Mouse (Mus musculus) limb, embryonic 11.5 days (tissue): ENCODE results near the gene Ccnd1. TPM values are rescaled to one million over a fixed set of nuclear protein-coding genes. Genes with fewer than 3 reads are reported as not detected.
"Not testable (repeated sequence)": the region's sequence is repeated elsewhere in the genome, so short reads cannot be mapped to it uniquely, and the experiment has no call there.

Experiments
- ATAC-seq: fragments of 200-750 bp; cut with Nextera tagmentation; 2 replicates; pipeline ENCODE4 v1.8.0; 2017; ENCODE audit warnings: low read depth; ENCODE audit not compliant: insufficient number of reproducible peaks, low FRiP score, low TSS enrichment
- DNase-seq: peaks from one replicate; pipeline ENCODE4 v3.0.0-alpha.2; 2015; ENCODE audit warnings: low spot score
- H3K27ac ChIP-seq: fragments of 300-500 bp; sonication (generic); replicated peaks from 2 replicates; pipeline ENCODE4 v1.5.1; 2014; ENCODE audit warnings: low read depth, mild to moderate bottlenecking, low read length
- H3K27me3 ChIP-seq: fragments of 300-500 bp; sonication (generic); 2 replicates; pipeline ENCODE4 v1.6.1; 2014; ENCODE audit warnings: mild to moderate bottlenecking, low read length, mixed read lengths; ENCODE audit not compliant: control insufficient read depth, insufficient read depth
- H3K36me3 ChIP-seq: fragments of 300-500 bp; sonication (generic); 2 replicates; pipeline ENCODE4 v1.6.1; 2014; ENCODE audit warnings: mild to moderate bottlenecking, low read length, moderate library complexity, mixed read lengths; ENCODE audit not compliant: control insufficient read depth, insufficient read depth
- H3K4me1 ChIP-seq: fragments of 300-500 bp; sonication (generic); 2 replicates; pipeline ENCODE4 v1.6.1; 2014; ENCODE audit warnings: low read length, mixed read lengths; ENCODE audit not compliant: control insufficient read depth, insufficient read depth
- H3K4me2 ChIP-seq: fragments of 300-500 bp; sonication (generic); 2 replicates; pipeline ENCODE4 v1.6.1; 2014; ENCODE audit warnings: low read depth, mild to moderate bottlenecking, moderate library complexity; ENCODE audit not compliant: severe bottlenecking
- H3K4me3 ChIP-seq: fragments of 300-500 bp; sonication (generic); 2 replicates; pipeline ENCODE4 v1.5.1; 2014; ENCODE audit warnings: low read depth, low read length
- H3K9ac ChIP-seq: fragments of 300-500 bp; sonication (generic); 2 replicates; pipeline ENCODE4 v1.6.1; 2014; ENCODE audit warnings: mild to moderate bottlenecking, low read length
- H3K9me3 ChIP-seq: fragments of 300-500 bp; sonication (generic); 2 replicates; pipeline ENCODE4 v1.6.1; 2016; ENCODE audit warnings: low read length; ENCODE audit not compliant: control insufficient read depth
- WGBS: fragments of 180-500 bp; shearing (Covaris S2); extraction: QIAGEN DNeasy Blood & Tissue Kit; methylation state at CpG from one replicate; pipeline ENCODE4 v1.1.7; 2014; 5-methylcytosine and 5-hydroxymethylcytosine counted together
- polyA plus RNA-seq: library from polyadenylated mRNA; unstranded; fragments of >200 nt; fragmentation: Nextera tagmentation; extraction: Ambion mirVana; gene quantifications from 2 replicates; pipeline ENCODE4 v1.2.1, GENCODE M21; 2014

Ccnd1 gene
- polyA plus RNA-seq, 1 experiment from 2014 or later = 200 TPM

DNA sequence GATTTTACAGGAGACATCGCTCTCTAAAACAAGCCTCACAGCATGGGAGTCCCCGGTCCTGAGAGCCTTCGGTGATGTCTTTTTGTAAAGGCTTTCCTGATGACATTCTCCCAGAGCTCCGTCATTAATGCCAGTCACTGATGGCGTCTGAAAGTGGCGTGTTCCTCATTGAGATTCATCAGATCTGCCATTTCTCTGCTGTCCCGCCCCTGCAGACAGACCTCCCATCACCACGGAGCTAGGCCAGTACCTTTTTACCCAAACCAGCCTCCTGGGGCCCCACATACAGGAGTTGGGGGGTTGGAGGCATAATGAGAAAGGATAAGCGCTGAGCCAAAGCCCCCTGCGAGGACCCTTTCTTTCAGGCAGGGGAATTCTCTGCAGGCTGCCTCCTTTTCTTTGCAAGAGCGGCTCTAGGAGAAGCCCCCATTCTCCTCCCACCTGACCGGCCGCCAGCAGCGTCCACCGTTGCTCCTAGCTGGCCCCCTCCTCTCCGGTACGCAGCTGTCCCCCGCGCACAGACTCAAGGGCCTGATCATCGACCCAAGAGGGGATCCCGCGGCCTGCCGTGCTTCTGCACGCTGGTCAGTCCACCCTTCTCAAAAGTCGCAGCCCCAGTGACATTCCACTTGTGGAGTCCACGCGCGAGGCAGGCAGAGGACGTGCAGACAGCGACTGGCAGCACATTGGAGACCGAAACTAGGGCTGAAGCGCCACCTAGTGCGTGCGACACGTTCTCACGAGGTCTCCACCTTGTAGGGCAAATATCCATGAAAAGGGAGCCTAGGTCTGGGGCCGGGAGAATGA lies 44.2 kb downstream of the Ccnd1 start:
- peak overlapping the region; percentile 60 for H3K4me2 ChIP-seq
- H3K27me3 ChIP-seq = peaks cover 50% of the 10 kb centered on the region
- DNase-seq = peak; percentile 87
- peak overlapping the region; percentile 8; the same call in 1 of the 2 replicates for H3K9ac ChIP-seq
- H3K4me1 ChIP-seq = peaks cover 5% of the 10 kb centered on the region
- H3K9me3 ChIP-seq = no peaks in the 10 kb centered on the region
- peak overlapping the region; percentile 29 for H3K4me3 ChIP-seq
- WGBS = 1% methylated on average over 37 of the region's 37 CpGs
- H3K36me3 ChIP-seq = no peaks in the 10 kb centered on the region; the same call in 1 of the 2 replicates
- H3K27ac ChIP-seq = no peak overlapping the region
- peak; percentile 56 for ATAC-seq

DNA sequence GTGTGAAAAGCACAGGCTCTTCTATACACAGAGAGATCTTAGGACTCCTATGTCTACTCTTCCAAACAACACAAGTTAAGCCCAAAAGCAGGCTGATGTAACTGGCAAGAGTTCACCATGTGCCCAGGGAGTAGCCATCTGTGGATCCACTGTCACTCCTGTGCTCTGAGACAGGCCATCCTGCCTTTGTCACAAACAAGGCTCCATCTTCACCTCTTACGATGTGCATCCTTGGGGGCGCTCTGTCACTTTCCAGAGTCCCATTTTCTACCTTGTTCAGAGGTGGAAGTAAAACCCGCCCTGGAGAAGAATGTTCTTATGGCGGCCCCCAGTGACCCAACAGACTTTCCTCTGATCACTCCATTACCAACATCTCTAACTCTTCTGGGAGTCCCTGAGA lies 45.0 kb downstream of the Ccnd1 start:
- Histone ChIP-seq H3K9me3 (no peaks in the 10 kb centered on the region), H3K9ac (no peak overlapping the region), H3K36me3 (no peaks in the 10 kb centered on the region; the same call in 1 of the 2 replicates), H3K27ac (no peak overlapping the region), H3K4me2 (no peak overlapping the region), H3K4me1 (peaks cover 5% of the 10 kb centered on the region), H3K27me3 (peaks cover 50% of the 10 kb centered on the region), H3K4me3 (no peak overlapping the region)
- WGBS = 5% methylated on average over 4 of the region's 4 CpGs
- no peak for DNase-seq
- no peak for ATAC-seq

DNA sequence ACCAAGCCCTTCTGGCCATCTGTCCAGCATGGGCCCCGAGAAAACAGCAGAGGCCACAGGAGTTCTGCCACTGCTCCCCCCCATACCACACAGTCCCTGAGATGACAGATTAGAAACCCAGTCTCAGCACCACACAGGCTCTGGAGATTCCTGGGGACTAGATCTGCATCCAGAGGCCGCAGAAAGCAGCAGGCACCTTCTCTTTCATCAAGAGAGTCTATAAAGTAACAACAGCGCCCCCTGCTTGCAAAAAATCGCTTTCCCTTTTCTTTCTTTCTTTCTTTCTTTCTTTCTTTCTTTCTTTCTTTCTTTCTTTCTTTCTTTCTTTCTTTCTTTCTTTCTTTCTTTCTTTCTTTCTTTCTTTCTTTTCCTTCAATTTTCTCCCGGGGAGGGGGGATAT lies 45.5 kb downstream of the Ccnd1 start:
- Histone ChIP-seq H3K36me3 (no peaks in the 10 kb centered on the region; the same call in 1 of the 2 replicates), H3K27me3 (peaks cover 46% of the 10 kb centered on the region), H3K4me1 (peaks cover 5% of the 10 kb centered on the region), H3K9ac (no peak overlapping the region), H3K9me3 (no peaks in the 10 kb centered on the region), H3K27ac (no peak overlapping the region), H3K4me2 (no peak overlapping the region), H3K4me3 (no peak overlapping the region)
- ATAC-seq = no peak
- 4% methylated on average over 5 of the region's 5 CpGs for WGBS
- peak; percentile 68 for DNase-seq

- Histone ChIP-seq H3K4me1 (peaks cover 9% of the 10 kb centered on the region), H3K9me3 (no peaks in the 10 kb centered on the region), H3K36me3 (no peaks in the 10 kb centered on the region; the same call in 1 of the 2 replicates), H3K27ac (no peak overlapping the region), H3K4me2 (no peak overlapping the region), H3K27me3 (peaks cover 29% of the 10 kb centered on the region), H3K4me3 (no peak overlapping the region), H3K9ac (no peak overlapping the region)
- DNase-seq (no peak), ATAC-seq (no peak)
- 48% methylated on average over 6 of the region's 6 CpGs for WGBS
Observed at GRCm38 (mm10) chr7:144892322-144892721, 47.4 kb downstream of the Ccnd1 start.

DNA sequence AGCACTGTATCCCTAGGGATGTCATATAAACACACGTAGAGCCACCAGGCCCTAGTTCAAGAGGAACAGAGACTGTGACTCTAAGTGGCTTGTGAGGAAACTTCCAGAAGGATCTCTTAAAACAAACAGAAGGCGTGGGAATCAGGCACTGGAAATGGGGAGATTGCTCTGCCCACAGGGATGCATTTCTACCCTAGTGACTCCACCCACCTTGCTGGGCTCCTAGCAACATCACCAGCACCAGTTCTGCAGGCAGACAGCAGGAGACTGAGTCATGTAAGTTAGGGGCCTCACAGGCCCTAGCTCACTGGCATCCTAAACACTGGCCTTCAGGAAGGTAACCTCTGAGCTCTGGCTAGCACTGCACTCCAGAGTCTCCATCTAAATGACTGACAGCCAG lies 47.9 kb downstream of the Ccnd1 start:
- H3K4me3 ChIP-seq = no peak overlapping the region
- no peaks in the 10 kb centered on the region; the same call in 1 of the 2 replicates for H3K36me3 ChIP-seq
- H3K9me3 ChIP-seq = no peaks in the 10 kb centered on the region
- peaks cover 9% of the 10 kb centered on the region for H3K4me1 ChIP-seq
- no peak overlapping the region for H3K4me2 ChIP-seq
- H3K9ac ChIP-seq = no peak overlapping the region
- WGBS = 73% methylated on average over 2 of the region's 2 CpGs
- H3K27me3 ChIP-seq = peaks cover 24% of the 10 kb centered on the region
- no peak overlapping the region for H3K27ac ChIP-seq
- ATAC-seq (no peak), DNase-seq (no peak)

DNA sequence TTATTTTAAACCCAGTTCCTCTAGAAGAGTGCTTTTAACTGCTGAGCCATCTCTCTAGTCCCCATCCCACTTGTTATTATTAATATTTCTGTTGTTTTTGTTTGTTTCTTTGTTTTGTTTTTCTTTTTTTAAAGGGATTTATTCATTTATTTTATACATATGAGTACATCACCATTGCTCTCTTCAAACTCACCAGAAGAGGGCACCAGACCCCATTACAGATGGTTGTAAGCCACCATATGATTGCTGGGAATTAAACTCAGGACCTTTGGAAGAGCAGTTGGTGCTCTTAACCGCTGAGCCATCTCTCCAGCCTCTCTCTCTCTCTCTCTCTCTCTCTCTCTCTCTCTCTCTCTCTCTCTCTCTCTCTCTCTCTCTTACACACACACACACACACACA lies 49.1 kb downstream of the Ccnd1 start:
- ATAC-seq, H3K9me3 ChIP-seq, H3K4me3 ChIP-seq, H3K36me3 ChIP-seq, DNase-seq, H3K4me1 ChIP-seq, H3K4me2 ChIP-seq, H3K27ac ChIP-seq, H3K9ac ChIP-seq: not testable (repeated sequence)
- 82% methylated on average over 1 of the region's 1 CpGs for WGBS
- H3K27me3 ChIP-seq = peaks cover 12% of the 10 kb centered on the region

- H3K4me3 ChIP-seq = no peak overlapping the region
- peaks cover 4% of the 10 kb centered on the region; the same call in 1 of the 2 replicates for H3K4me1 ChIP-seq
- H3K27me3 ChIP-seq = no peaks in the 10 kb centered on the region
- WGBS = 6% methylated on average over 18 of the region's 18 CpGs
- ATAC-seq = no peak
- no peak overlapping the region for H3K9ac ChIP-seq
- H3K27ac ChIP-seq = no peak overlapping the region
- H3K36me3 ChIP-seq = no peaks in the 10 kb centered on the region; the same call in 1 of the 2 replicates
- DNase-seq = peak; percentile 39
- H3K4me2 ChIP-seq = 0 out of 2 replicates have a peak overlapping the region, but pooled peaks have one; percentile 3
- no peaks in the 10 kb centered on the region for H3K9me3 ChIP-seq
Observed at GRCm38 (mm10) chr7:144888564-144889299, 51.0 kb downstream of the Ccnd1 start.

DNA sequence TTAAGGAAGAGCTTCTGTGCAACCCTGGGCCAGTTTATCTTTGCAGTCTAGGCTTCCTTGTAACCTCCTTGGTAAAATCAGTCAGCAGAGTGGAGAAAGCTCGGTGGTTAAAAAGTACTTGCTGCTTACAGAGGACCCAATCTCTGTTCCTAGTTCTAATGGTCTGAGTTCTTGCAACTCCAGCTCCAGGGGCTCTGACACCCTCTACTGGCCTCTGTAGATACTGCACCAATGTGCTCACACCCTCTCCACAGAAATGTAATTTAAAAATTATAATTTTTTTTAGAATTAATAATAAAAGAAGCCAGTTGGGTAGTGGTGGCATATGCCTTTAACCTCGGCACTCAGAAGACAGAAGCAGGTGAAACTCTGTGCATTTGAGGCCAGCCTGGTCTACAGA lies 52.1 kb downstream of the Ccnd1 start:
- H3K36me3 ChIP-seq = no peaks in the 10 kb centered on the region
- no peaks in the 10 kb centered on the region for H3K27me3 ChIP-seq
- no peak overlapping the region for H3K4me2 ChIP-seq
- no peak overlapping the region for H3K4me3 ChIP-seq
- peaks cover 8% of the 10 kb centered on the region; the same call in 1 of the 2 replicates for H3K4me1 ChIP-seq
- 84% methylated on average over 2 of the region's 2 CpGs for WGBS
- ATAC-seq = no peak
- H3K27ac ChIP-seq = no peak overlapping the region
- no peaks in the 10 kb centered on the region for H3K9me3 ChIP-seq
- H3K9ac ChIP-seq = no peak overlapping the region
- no peak for DNase-seq
